Mouse (Mus musculus) adrenal gland, postnatal 4 days (tissue): ENCODE measurements around the gene Mfng. TPM values are rescaled to one million over a fixed set of nuclear protein-coding genes. Genes with fewer than 3 reads are reported as not detected.

Source experiments
- DNase-seq, 2 experiments: peaks; one replicate each; pipeline ENCODE4 v3.0.0; 2021 to 2022; ENCODE audit warnings: low spot score in 2 of 2, mixed read lengths in 2 of 2
- total RNA-seq, 2 experiments: library from RNA; stranded (reverse); gene quantifications; 2 replicates each; pipeline ENCODE4 v1.2.3; 2021

Gene Mfng
- total RNA-seq, 2 experiments from 2014 or later = 18.3 to 20.0 TPM

- DNase-seq = no peak
Measured at GRCm38 (mm10) chr15:78718290-78719250, 54.7 kb downstream of the Mfng start, which contains the start of gene Elfn2. Gene Elfn2 (minus strand): TSS chr15:78718771.

GRCm38 (mm10) chr15:78716936-78717335 lies 56.3 kb downstream of the Mfng start:
- DNase-seq = no peak

GRCm38 (mm10) chr15:78715856-78716255 lies 57.4 kb downstream of the Mfng start:
- no peak for DNase-seq

- DNase-seq = no peak
Measured at GRCm38 (mm10) chr15:78713751-78714150, 59.5 kb downstream of the Mfng start.

- DNase-seq = no peak
Measured at GRCm38 (mm10) chr15:78712335-78713258, 60.7 kb downstream of the Mfng start.

GRCm38 (mm10) chr15:78711935-78712334 lies 61.3 kb downstream of the Mfng start:
- DNase-seq = no peak

GRCm38 (mm10) chr15:78710634-78711033 lies 62.6 kb downstream of the Mfng start:
- DNase-seq = no peak

- no peak for DNase-seq
Measured at GRCm38 (mm10) chr15:78709767-78710166, 63.5 kb downstream of the Mfng start.

GRCm38 (mm10) chr15:78706630-78707029 lies 66.6 kb downstream of the Mfng start:
- DNase-seq = no peak

Other genes with a start within 250 kb of the Mfng start
- gene C1qtnf6, start 242.1 kb downstream of the Mfng start, total RNA-seq = 10 to 100 TPM; 81.8 to 93.0 TPM
- gene Sstr3, start 228.8 kb downstream of the Mfng start, total RNA-seq = 1 to 10 TPM in 1 of 2 experiments, under 1 TPM in 1; 0.79 to 1.3 TPM
- gene Rac2, start 200.7 kb downstream of the Mfng start, total RNA-seq = 10 to 100 TPM in 1 of 2 experiments, 1 to 10 TPM in 1; 9.4 to 10.4 TPM
- gene Cyth4, start 176.4 kb downstream of the Mfng start, total RNA-seq = 1 to 10 TPM; 8.2 to 9.5 TPM
- gene Elfn2, start 54.7 kb downstream of the Mfng start, total RNA-seq = 1 to 10 TPM; 3.9 to 4.2 TPM
- 10 to 100 TPM; 11.8 to 14.5 TPM for gene Card10, start 29.6 kb upstream of the Mfng start, total RNA-seq
- gene Cdc42ep1, start 69.1 kb upstream of the Mfng start, total RNA-seq = 10 to 100 TPM; 56.7 to 59.1 TPM
- 1 to 10 TPM; 2.6 to 2.9 TPM for gene Lgals2, start 82.1 kb upstream of the Mfng start, total RNA-seq
- gene Gga1, start 103.7 kb upstream of the Mfng start, total RNA-seq = 10 to 100 TPM; 58.8 to 65.5 TPM
- not detected for gene Gm49510, start 126.2 kb upstream of the Mfng start, total RNA-seq
- gene Sh3bp1, start 126.3 kb upstream of the Mfng start, total RNA-seq = 10 to 100 TPM; 25.3 to 26.0 TPM
- 1 to 10 TPM; 9.8 to 9.9 TPM for gene Pdxp, start 140.4 kb upstream of the Mfng start, total RNA-seq
- 100 to 1,000 TPM; 382 to 438 TPM for gene Lgals1, start 153.2 kb upstream of the Mfng start, total RNA-seq
- gene Nol12, start 161.5 kb upstream of the Mfng start, total RNA-seq = 10 to 100 TPM; 40.0 to 47.3 TPM
- 100 to 1,000 TPM in 1 of 2 experiments, 10 to 100 TPM in 1; 96.9 to 112 TPM for gene Triobp, start 174.2 kb upstream of the Mfng start, total RNA-seq